Mouse (Mus musculus) adrenal gland, adult 8-10 months (tissue): ENCODE results near the gene Gcm1. TPM values are rescaled to one million over a fixed set of nuclear protein-coding genes. Genes with fewer than 3 reads are reported as not detected.

Experiments used
- DNase-seq: peaks from one replicate; pipeline ENCODE4 v3.0.0; 2022
- total RNA-seq, 4 experiments: library from RNA; stranded (reverse); gene quantifications; 2 replicates each; pipeline ENCODE4 v1.2.4; 2022

The Gcm1 gene
- total RNA-seq, 4 experiments from 2014 or later = not detected

DNA sequence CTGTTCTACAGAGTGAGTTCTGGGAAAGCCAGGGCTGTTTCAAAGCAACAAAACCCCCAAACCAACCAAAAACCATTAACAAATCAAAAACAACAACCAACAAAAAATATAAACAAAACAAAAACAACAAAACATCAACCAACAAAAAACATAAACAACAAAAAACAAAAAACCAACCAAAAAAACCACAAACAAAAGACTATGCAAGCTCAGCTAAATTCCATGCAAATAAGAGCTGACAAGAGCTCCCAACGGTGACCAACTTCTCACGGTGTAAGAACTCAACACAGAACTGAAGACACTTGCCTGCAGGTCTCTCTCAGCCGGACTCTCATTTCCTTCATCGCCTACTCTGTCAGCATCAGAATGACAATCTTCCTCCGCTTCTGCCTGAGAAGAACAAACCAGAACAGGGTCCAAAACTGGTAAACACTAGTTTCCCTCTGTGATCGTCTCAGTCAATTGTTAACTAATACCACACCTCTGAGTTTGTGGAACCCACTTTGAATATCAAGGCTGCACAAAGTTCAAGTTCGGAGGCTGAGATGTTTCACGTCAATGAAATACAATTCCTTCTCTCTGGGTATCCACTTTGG is 52.3 kb downstream of the Gcm1 start:
- DNase-seq = no peak

DNA sequence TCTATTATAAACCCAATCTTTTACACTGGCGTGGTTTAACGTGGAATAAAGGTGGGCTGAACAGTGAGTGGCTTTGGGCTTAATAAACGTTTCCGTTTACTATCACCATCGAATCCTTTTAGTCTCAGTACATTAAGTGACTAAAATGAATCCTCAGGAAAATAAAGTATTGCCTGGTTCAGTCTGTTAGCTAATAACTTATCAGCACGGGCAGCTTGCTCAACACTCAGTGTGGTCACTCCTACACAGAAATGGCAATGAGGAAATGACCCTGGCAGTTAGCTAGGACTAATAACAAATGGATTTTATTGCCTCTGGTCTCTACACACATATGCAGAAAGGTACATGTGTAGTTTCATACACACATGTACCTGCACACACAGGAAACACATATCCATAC is 53.2 kb downstream of the Gcm1 start:
- peak; percentile 52 for DNase-seq

GRCm38 (mm10) chr9:78105501-78105932 is 53.8 kb downstream of the Gcm1 start:
- no peak for DNase-seq

DNA sequence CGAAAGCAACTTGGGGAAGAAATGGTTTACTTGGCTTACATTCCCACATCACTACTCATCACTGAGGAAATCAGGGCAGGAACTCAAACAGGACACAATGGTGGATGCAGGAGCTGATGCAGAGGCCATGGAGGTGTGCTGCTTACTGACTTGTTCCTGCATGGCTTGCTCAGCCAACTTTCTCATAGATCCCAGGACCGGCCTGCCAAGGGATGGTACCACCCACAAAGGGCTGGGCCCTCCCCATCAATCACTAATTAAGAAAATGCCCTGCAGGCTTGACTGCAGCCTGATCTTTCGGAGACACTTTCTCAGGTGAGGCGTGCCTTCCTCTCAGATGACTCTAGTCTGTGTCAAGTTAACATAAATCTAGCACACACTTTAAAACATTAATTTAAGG is 55.1 kb downstream of the Gcm1 start:
- no peak for DNase-seq

DNA sequence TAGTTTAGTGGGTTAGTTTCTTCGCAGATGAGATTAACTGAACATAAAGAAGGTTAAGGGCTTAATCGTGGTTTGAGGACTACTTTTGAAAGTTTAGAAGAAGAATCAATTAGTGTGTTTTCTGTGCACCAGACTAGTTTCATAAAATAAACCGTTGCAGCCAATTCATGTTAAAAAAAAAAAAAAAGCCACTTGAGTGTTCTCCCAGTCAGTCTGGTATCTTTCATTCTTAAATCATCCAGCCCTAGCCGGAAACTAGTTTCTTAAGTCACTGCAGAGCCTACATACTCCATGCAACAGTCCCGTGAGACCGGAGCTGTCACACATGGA is 55.8 kb downstream of the Gcm1 start:
- no peak for DNase-seq

- DNase-seq = peak; percentile 71
Observed at GRCm38 (mm10) chr9:78107912-78108795, 56.4 kb downstream of the Gcm1 start.

DNA sequence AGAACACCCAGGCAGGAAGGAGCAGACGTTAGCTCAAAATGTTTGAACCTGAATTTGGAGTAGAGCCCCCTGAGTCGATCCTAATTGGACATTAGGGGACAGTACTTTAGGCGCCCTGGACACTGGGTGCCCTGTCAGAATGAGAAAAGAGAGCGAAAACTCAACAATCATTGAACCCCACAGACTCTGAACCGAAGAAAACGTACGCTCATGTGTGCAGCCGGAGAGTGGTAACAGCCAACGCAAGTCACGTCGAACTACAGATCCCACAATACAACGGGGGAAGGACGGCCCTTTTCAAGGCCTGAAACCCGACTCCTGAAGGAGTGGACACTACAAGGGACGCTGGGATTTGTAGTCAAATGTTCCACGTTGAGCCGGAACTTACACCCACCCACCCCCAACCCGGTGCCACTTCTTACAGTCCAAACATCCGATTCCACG is 57.1 kb downstream of the Gcm1 start, which contains the start of the genes Fbxo9 and Ick:
Fbxo9 (minus strand) TSS at position 270 of the 444 bp plus-strand sequence.
Ick (plus strand) TSS at position 397 of the 444 bp plus-strand sequence.
- peak; percentile 89 for DNase-seq

DNA sequence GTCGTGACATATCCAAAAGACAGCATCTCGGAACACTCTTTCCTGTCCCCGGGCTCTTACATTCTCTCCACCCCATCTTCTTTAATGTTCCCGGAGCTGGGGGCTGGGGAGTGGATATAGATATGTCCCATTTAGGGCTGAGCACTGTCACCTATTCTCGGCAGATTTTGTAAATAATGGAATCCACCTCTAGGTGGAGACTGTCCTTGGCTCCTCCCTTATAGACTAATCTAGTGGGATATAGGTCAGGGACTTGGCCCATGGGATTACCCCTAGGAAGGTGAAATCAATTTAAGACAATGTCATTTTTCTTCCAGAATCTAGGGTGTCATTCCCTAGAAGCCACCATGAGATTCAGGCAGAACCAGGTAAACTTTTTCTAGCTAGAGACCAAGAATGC is 57.9 kb downstream of the Gcm1 start:
- no peak for DNase-seq

DNA sequence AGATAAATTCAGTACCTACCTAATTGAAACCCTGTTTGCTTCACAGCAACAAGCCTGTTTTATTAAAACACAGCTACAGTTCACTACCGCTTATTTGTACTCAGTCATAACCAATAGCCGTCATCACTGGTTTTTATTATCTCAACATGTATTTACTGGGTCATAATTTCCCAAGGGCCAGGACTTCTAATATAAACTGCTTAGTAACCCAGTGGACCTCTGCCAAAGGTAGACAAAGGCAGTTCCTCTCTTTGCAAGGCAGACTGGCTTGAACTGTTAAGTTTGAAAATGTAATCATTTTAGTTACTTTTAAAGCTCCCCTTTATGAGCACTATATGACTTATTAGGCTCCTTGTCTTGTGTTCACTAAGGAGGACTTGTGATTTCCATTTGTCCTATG is 59.7 kb downstream of the Gcm1 start:
- no peak for DNase-seq

DNA sequence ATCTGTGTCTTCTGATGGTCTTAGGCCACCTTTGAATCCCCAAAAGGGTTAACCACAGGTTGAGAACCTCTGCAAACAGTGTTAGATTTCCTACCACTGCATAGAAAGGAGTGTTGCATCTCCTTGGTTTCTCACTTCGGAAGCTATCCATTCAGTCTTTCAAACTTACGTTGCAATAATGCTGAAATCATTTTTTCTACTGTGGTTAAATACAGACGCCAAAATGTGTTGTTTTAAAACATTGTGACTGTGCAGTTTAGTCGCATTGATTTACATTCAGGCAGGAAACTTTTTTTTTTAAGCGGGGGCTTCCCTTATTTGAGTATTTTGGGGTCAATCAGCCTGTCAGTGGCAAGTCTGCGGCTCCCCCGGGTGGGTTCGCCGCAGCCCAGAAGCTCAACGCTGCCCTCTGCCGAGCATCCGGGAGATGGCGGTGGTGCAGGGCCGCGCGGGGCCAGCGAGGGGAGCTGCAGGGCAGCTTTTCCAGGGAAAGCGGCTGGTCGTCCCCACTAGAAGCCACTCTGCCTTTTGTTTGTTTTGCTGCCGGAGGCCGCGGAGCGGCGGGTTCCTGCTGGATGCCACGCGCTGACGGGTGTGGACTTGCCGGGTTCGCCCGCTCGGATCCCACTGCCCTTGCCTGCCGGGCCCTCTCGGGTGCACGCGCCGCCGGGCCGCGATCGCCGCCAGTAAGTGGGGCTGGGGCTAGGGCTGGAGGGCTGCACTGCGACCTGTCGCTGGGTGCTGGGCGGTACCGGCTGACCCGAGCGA is 61.2 kb downstream of the Gcm1 start:
- peak; percentile 87 for DNase-seq

DNA sequence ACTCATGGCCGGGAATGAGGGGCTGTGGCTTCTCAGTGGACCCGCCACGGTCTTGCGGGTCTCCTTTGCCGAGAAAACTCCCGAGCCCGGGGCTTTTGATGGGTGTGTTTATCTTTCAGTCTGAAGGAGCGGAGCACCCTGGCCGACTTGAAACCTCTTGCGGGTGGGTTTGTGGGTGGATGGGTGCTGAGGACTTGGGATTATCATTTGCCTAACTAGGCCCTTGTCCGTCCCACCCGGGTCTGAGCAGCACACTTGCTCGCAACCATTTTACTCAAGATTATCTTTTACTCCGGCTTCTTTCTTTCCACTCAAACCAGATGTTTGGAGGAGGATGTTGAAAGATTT is 61.8 kb downstream of the Gcm1 start:
- DNase-seq = no peak

Other genes with a start within 250 kb of the Gcm1 start
- 100 to 1,000 TPM; 450 to 789 (median 577) TPM for gene Elovl5, start 134.6 kb upstream of the Gcm1 start, total RNA-seq
- gene Fbxo9, start 57.1 kb downstream of the Gcm1 start, total RNA-seq = 100 to 1,000 TPM in 2 of 4 experiments, 10 to 100 TPM in 2; 94.2 to 112 (median 99.9) TPM
- 10 to 100 TPM; 18.7 to 25.0 (median 22.4) TPM for gene Ick, start 57.3 kb downstream of the Gcm1 start, total RNA-seq
- 10 to 100 TPM; 42.5 to 72.4 (median 57.1) TPM for gene Gsta4, start 130.8 kb downstream of the Gcm1 start, total RNA-seq
- gene Gsta1, start 178.7 kb downstream of the Gcm1 start, total RNA-seq = 1 to 10 TPM in 1 of 4 experiments, under 1 TPM in 1, not detected in 2; 0.35 to 1.5 TPM
- gene Gm3776, start 205.2 kb downstream of the Gcm1 start, total RNA-seq = not detected
- gene Gm10639, start 238.0 kb downstream of the Gcm1 start, total RNA-seq = under 1 TPM in 1 of 4 experiments, not detected in 3; 0.46 TPM